Mouse (Mus musculus) retina, postnatal 7 days (tissue): ENCODE results near the gene Map4k5.

Experiments
- DNase-seq: peaks from one replicate; pipeline ENCODE4 v3.0.0-alpha.2; 2012; ENCODE audit warnings: low read depth, low spot score

Gene Map4k5

GRCm38 (mm10) chr12:69843531-69844445 lies 49.2 kb downstream of the Map4k5 start:
- DNase-seq, result no peak

GRCm38 (mm10) chr12:69838376-69838775 lies 54.6 kb downstream of the Map4k5 start:
- DNase-seq, result no peak

GRCm38 (mm10) chr12:69833982-69834604 lies 58.9 kb downstream of the Map4k5 start:
- no peak for DNase-seq

- no peak for DNase-seq
Measured at GRCm38 (mm10) chr12:69831239-69831910, 61.6 kb downstream of the Map4k5 start.

GRCm38 (mm10) chr12:69828214-69828613 lies 64.8 kb downstream of the Map4k5 start:
- no peak for DNase-seq

- no peak for DNase-seq
Measured at GRCm38 (mm10) chr12:69824881-69825597, 68.0 kb downstream of the Map4k5 start.

GRCm38 (mm10) chr12:69814272-69814671 lies 78.7 kb downstream of the Map4k5 start:
- DNase-seq, result no peak

- DNase-seq, result no peak
Measured at GRCm38 (mm10) chr12:69813596-69813995, 79.4 kb downstream of the Map4k5 start.

GRCm38 (mm10) chr12:69812986-69813385 lies 80.0 kb downstream of the Map4k5 start:
- DNase-seq, result no peak

- DNase-seq, result no peak
Measured at GRCm38 (mm10) chr12:69811976-69812375, 81.0 kb downstream of the Map4k5 start.

- DNase-seq, result no peak
Measured at GRCm38 (mm10) chr12:69809439-69809838, 83.6 kb downstream of the Map4k5 start.

- no peak for DNase-seq
Measured at GRCm38 (mm10) chr12:69807399-69807985, 85.5 kb downstream of the Map4k5 start.

GRCm38 (mm10) chr12:69805148-69805547 lies 87.9 kb downstream of the Map4k5 start:
- DNase-seq, result no peak

GRCm38 (mm10) chr12:69804393-69805070 lies 88.5 kb downstream of the Map4k5 start:
- no peak for DNase-seq

GRCm38 (mm10) chr12:69803196-69803595 lies 89.8 kb downstream of the Map4k5 start:
- no peak for DNase-seq

GRCm38 (mm10) chr12:69800586-69800985 lies 92.4 kb downstream of the Map4k5 start:
- no peak for DNase-seq

- DNase-seq, result no peak
Measured at GRCm38 (mm10) chr12:69796311-69796710, 96.7 kb downstream of the Map4k5 start.

GRCm38 (mm10) chr12:69790530-69791505 lies 102.2 kb downstream of the Map4k5 start, which contains the start of gene Cdkl1:
Cdkl1 (minus strand) TSS chr12:69791267.
- no peak for DNase-seq

GRCm38 (mm10) chr12:69789766-69790529 lies 103.1 kb downstream of the Map4k5 start:
- DNase-seq, result no peak
